Mouse (Mus musculus): ENCODE results near the gene Mccc1. TPM values are rescaled to one million over a fixed set of nuclear protein-coding genes. Genes with fewer than 3 reads are reported as not detected.
A peak's percentile ranks its signal among the peaks of the same experiment; 100 is the strongest.

Mccc1 gene
- polyA plus RNA-seq, 1 experiment from 2014 or later = 39.4 TPM

- ATAC-seq (ENCODE audit: insufficient number of reproducible peaks, insufficient read depth, low FRiP score, low TSS enrichment, low read depth) = peak; percentile 91
- peak overlapping the region; percentile 98 for H3K9ac ChIP-seq
- WGBS = under 1% methylated on average over 55 of the region's 73 CpGs
- peak overlapping the region; percentile 95 for H3K27ac ChIP-seq
- no peaks in the 10 kb centered on the region for H3K36me3 ChIP-seq
- H3K4me3 ChIP-seq = peak overlapping the region; percentile 92
- peaks cover 22% of the 10 kb centered on the region for H3K4me1 ChIP-seq
- no peaks in the 10 kb centered on the region for H3K27me3 ChIP-seq
- H3K9me3 ChIP-seq = no peaks in the 10 kb centered on the region
- peak overlapping the region; percentile 85 for H3K4me2 ChIP-seq
These were observed 67.6 kb downstream of the Mccc1 start for GRCm38 (mm10) chr3:35932735-35933404.

- under 1% methylated on average over 54 of the region's 65 CpGs for WGBS
- Histone ChIP-seq H3K9me3 (no peaks in the 10 kb centered on the region), H3K27me3 (no peaks in the 10 kb centered on the region), H3K4me1 (peaks cover 22% of the 10 kb centered on the region), H3K27ac (peak overlapping the region; percentile 95), H3K36me3 (no peaks in the 10 kb centered on the region), H3K4me3 (peak overlapping the region; percentile 92), H3K9ac (peak overlapping the region; percentile 98), H3K4me2 (peak overlapping the region; percentile 85)
- ATAC-seq (ENCODE audit: insufficient number of reproducible peaks, insufficient read depth, low FRiP score, low TSS enrichment, low read depth) = peak; percentile 66
These were observed 68.4 kb downstream of the Mccc1 start for GRCm38 (mm10) chr3:35931896-35932727.

- H3K9me3 ChIP-seq = no peaks in the 10 kb centered on the region
- H3K27ac ChIP-seq = no peak overlapping the region
- H3K4me3 ChIP-seq = peak overlapping the region; percentile 92
- WGBS = 32% methylated on average over 7 of the region's 7 CpGs
- H3K27me3 ChIP-seq = no peaks in the 10 kb centered on the region
- ATAC-seq (ENCODE audit: insufficient number of reproducible peaks, insufficient read depth, low FRiP score, low TSS enrichment, low read depth) = no peak
- H3K4me2 ChIP-seq = peak overlapping the region; percentile 85
- H3K4me1 ChIP-seq = peaks cover 22% of the 10 kb centered on the region
- peak overlapping the region; percentile 98 for H3K9ac ChIP-seq
- no peaks in the 10 kb centered on the region for H3K36me3 ChIP-seq
These were observed 69.1 kb downstream of the Mccc1 start for GRCm38 (mm10) chr3:35931359-35931758.

GRCm38 (mm10) chr3:35929831-35930230 is 70.6 kb downstream of the Mccc1 start:
- H3K4me2 ChIP-seq = peak overlapping the region; percentile 12; the same call in 1 of the 2 replicates
- H3K9ac ChIP-seq = no peak overlapping the region
- 49% methylated on average over 8 of the region's 8 CpGs for WGBS
- H3K27ac ChIP-seq = no peak overlapping the region
- H3K4me3 ChIP-seq = no peak overlapping the region
- ATAC-seq (ENCODE audit: insufficient number of reproducible peaks, insufficient read depth, low FRiP score, low TSS enrichment, low read depth) = no peak
- no peaks in the 10 kb centered on the region for H3K27me3 ChIP-seq
- H3K36me3 ChIP-seq = no peaks in the 10 kb centered on the region
- H3K9me3 ChIP-seq = no peaks in the 10 kb centered on the region
- H3K4me1 ChIP-seq = peaks cover 22% of the 10 kb centered on the region

GRCm38 (mm10) chr3:35929406-35929805 is 71.1 kb downstream of the Mccc1 start:
- Histone ChIP-seq H3K36me3 (no peaks in the 10 kb centered on the region), H3K4me1 (peaks cover 21% of the 10 kb centered on the region), H3K27ac (no peak overlapping the region), H3K4me3 (no peak overlapping the region), H3K4me2 (no peak overlapping the region), H3K9me3 (no peaks in the 10 kb centered on the region), H3K27me3 (no peaks in the 10 kb centered on the region), H3K9ac (no peak overlapping the region)
- 79% methylated on average over 3 of the region's 3 CpGs for WGBS
- no peak for ATAC-seq (ENCODE audit: insufficient number of reproducible peaks, insufficient read depth, low FRiP score, low TSS enrichment, low read depth)

- ATAC-seq (ENCODE audit: insufficient number of reproducible peaks, insufficient read depth, low FRiP score, low TSS enrichment, low read depth) = no peak
- no peaks in the 10 kb centered on the region for H3K27me3 ChIP-seq
- H3K9me3 ChIP-seq = no peaks in the 10 kb centered on the region
- 80% methylated on average over 2 of the region's 2 CpGs for WGBS
- no peak overlapping the region for H3K9ac ChIP-seq
- peaks cover 10% of the 10 kb centered on the region for H3K4me1 ChIP-seq
- no peak overlapping the region for H3K4me2 ChIP-seq
- no peak overlapping the region for H3K4me3 ChIP-seq
- no peak overlapping the region for H3K27ac ChIP-seq
- H3K36me3 ChIP-seq = no peaks in the 10 kb centered on the region
These were observed 74.6 kb downstream of the Mccc1 start for GRCm38 (mm10) chr3:35925852-35926251.

- Histone ChIP-seq H3K9me3 (no peaks in the 10 kb centered on the region), H3K9ac (no peak overlapping the region), H3K27ac (no peak overlapping the region), H3K4me1 (0 out of 2 replicates have a peak, but pooled peaks cover 3% of the 10 kb centered on the region), H3K27me3 (no peaks in the 10 kb centered on the region), H3K4me2 (no peak overlapping the region), H3K4me3 (no peak overlapping the region), H3K36me3 (no peaks in the 10 kb centered on the region)
- no peak for ATAC-seq (ENCODE audit: insufficient number of reproducible peaks, insufficient read depth, low FRiP score, low TSS enrichment, low read depth)
- 79% methylated on average over 3 of the region's 3 CpGs for WGBS
These were observed 76.5 kb downstream of the Mccc1 start for GRCm38 (mm10) chr3:35924007-35924406.

- H3K9ac ChIP-seq = no peak overlapping the region
- H3K36me3 ChIP-seq = no peaks in the 10 kb centered on the region; the same call in 1 of the 2 replicates
- H3K4me1 ChIP-seq = 0 out of 2 replicates have a peak, but pooled peaks cover 3% of the 10 kb centered on the region
- H3K27me3 ChIP-seq = no peaks in the 10 kb centered on the region
- H3K4me3 ChIP-seq = no peak overlapping the region
- no peak for ATAC-seq (ENCODE audit: insufficient number of reproducible peaks, insufficient read depth, low FRiP score, low TSS enrichment, low read depth)
- H3K27ac ChIP-seq = no peak overlapping the region
- no peaks in the 10 kb centered on the region for H3K9me3 ChIP-seq
- WGBS = 61% methylated on average over 7 of the region's 7 CpGs
- H3K4me2 ChIP-seq = no peak overlapping the region
These were observed 77.0 kb downstream of the Mccc1 start for GRCm38 (mm10) chr3:35923495-35923894.

- Histone ChIP-seq H3K9ac (no peak overlapping the region), H3K36me3 (peaks cover 9% of the 10 kb centered on the region), H3K4me2 (no peak overlapping the region), H3K4me1 (0 out of 2 replicates have a peak, but pooled peaks cover 3% of the 10 kb centered on the region), H3K27me3 (no peaks in the 10 kb centered on the region), H3K27ac (no peak overlapping the region), H3K4me3 (no peak overlapping the region), H3K9me3 (no peaks in the 10 kb centered on the region)
- WGBS = 81% methylated on average over 4 of the region's 4 CpGs
- ATAC-seq (ENCODE audit: insufficient number of reproducible peaks, insufficient read depth, low FRiP score, low TSS enrichment, low read depth) = no peak
These were observed 78.0 kb downstream of the Mccc1 start for GRCm38 (mm10) chr3:35922522-35922921.

GRCm38 (mm10) chr3:35918229-35918628 is 82.2 kb downstream of the Mccc1 start:
- H3K4me1 ChIP-seq = no peaks in the 10 kb centered on the region
- no peak for ATAC-seq (ENCODE audit: insufficient number of reproducible peaks, insufficient read depth, low FRiP score, low TSS enrichment, low read depth)
- H3K36me3 ChIP-seq = peaks cover 45% of the 10 kb centered on the region
- WGBS = 84% methylated on average over 3 of the region's 3 CpGs
- no peaks in the 10 kb centered on the region for H3K9me3 ChIP-seq
- H3K9ac ChIP-seq = no peak overlapping the region
- no peak overlapping the region for H3K27ac ChIP-seq
- no peak overlapping the region for H3K4me2 ChIP-seq
- no peak overlapping the region for H3K4me3 ChIP-seq
- H3K27me3 ChIP-seq = no peaks in the 10 kb centered on the region
